Mouse (Mus musculus): ENCODE measurements around the gene Snx25. TPM values are rescaled to one million over a fixed set of nuclear protein-coding genes. Genes with fewer than 3 reads are reported as not detected.
A peak's percentile ranks its signal among the peaks of the same experiment; 100 is the strongest.

The Snx25 gene
- polyA plus RNA-seq, 1 experiment from 2014 or later: 7.5 TPM

DNA sequence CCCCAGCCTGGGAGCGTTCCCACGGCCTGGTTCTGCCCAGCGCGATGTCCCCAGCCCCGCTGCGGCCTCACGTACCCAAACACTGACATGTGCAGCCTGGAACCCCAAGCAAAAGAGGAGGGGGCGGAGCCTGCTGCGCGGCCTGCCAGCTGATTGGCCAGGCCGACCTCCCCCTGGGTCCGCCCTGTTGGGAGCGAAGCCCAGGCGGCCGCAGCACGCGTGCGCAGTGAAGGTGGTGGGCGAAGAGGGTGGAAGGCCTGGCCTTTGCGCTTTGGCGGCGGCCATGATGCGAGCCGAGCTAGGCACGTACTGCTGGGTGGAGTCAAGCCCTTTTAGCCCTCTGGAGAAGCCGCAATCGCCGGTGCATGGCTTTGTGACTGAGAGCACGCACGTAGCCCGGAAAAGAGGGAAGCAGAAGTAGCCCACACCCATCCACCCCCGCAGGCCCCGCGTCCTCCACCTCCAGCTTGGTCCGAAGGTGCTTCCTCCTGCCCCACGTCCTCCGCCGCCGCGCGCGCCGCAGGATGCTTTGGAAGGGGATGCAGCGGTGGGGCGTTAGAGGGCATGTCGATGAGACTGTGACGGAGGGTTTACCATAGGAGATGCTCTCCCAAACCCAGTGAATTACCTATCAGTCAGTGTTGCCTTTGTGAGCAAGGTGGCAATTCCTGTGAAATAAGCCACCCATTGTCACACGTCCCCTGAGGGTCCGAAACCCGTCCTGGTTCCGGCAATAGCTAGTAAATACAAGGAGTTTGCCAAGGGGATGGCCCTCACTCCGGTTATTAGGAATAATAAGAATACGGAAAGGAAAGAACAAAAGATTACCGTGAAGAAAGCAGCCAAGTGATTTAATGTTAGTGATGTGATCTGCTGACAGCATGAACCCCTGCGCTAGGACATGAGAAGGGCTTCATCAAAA lies 151.9 kb downstream of the Snx25 start:
- peak overlapping the region; percentile 35; the same call in 1 of the 2 replicates for H3K9ac ChIP-seq
- WGBS: 5% methylated on average over 55 of the region's 55 CpGs

DNA sequence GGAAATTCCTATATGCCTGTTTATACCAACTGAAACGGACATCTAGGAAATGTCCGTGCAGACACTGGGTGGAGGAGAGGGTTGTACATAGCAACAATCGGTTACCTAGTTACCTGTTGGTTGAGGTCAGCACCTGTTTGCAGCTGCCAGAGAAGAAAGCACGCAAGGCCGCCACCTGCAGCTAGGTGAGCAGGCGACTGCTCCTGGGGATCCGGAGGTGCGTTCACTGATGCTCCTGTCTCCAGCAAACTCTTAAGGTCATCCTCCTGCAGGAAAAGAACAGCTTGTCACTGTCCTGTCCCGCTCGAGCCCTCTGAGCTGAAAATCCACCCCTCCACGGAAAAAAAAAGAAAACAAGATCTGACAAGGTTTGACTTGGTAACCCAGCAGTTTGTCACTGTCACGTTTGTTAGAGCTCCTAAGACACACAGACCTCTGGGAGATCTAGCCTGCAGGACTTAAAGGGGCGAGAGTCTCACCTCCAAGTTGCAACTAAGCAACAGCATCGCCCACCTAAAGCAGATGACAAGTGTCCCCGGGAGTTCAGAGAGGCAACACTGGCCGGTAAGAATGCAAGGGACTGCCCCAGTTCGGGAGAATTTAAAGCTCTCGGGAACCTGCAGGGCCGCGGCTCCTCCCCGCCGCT lies 152.7 kb downstream of the Snx25 start, which contains the start of gene Lrp2bp:
Gene Lrp2bp, plus strand, starts transcription at position 166 of the 646 bp plus-strand sequence.
- Histone ChIP-seq H3K27ac (peak within 1 kb of the TSS; percentile 97), H3K9ac (peak within 1 kb of the TSS; percentile 35; the same call in 1 of the 2 replicates), H3K4me3 (replicated peaks) (peak within 1 kb of the TSS; percentile 53), H3K36me3 (peaks cover 14% of the 10 kb centered on the region), H3K4me2 (peak within 1 kb of the TSS; percentile 74), H3K4me1 (peaks cover 4% of the 10 kb centered on the region; the same call in 1 of the 2 replicates), H3K9me3 (no peaks in the 10 kb centered on the region), H3K27me3 (replicated peaks) (no peaks in the 10 kb centered on the region)
- WGBS: 3% methylated on average over 22 of the region's 22 CpGs
- ATAC-seq (ENCODE audit: insufficient read depth, low FRiP score, low read depth): peak; percentile 28; the same call in 1 of the 2 replicates

More for the DNA sequence above, 151.9 kb downstream of the Snx25 start:
- Histone ChIP-seq H3K9me3 (no peaks in the 10 kb centered on the region), H3K4me3 (replicated peaks) (peak overlapping the region; percentile 53), H3K27ac (peak overlapping the region; percentile 97), H3K4me2 (peak overlapping the region; percentile 74), H3K27me3 (replicated peaks) (no peaks in the 10 kb centered on the region), H3K4me1 (peaks cover 4% of the 10 kb centered on the region; the same call in 1 of the 2 replicates), H3K36me3 (peaks cover 14% of the 10 kb centered on the region)
- peak; percentile 98 for ATAC-seq (ENCODE audit: insufficient read depth, low FRiP score, low read depth)

DNA sequence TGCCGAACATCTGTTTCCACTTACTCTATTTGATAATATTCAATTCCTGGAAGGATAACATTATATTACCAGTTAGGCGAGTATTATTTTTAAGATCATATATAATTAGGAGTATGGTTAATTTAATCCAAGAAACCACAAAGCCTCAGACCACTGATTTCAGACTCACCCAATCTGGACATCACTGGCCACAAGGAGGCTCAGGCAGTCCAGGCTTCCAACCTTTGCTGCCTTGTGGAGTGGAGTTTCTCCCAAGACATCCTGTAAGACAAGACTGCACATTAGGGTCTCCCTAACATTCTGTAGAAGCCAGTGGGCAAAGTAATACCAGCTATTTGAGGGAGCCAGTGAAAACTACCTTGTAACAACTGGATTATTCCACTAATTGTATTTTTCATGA lies 153.7 kb downstream of the Snx25 start:
- 73% methylated on average over 2 of the region's 2 CpGs for WGBS
- Histone ChIP-seq H3K36me3 (peaks cover 17% of the 10 kb centered on the region), H3K9me3 (no peaks in the 10 kb centered on the region), H3K27ac (no peak overlapping the region), H3K4me1 (peaks cover 4% of the 10 kb centered on the region; the same call in 1 of the 2 replicates), H3K4me3 (replicated peaks) (no peak overlapping the region), H3K27me3 (replicated peaks) (no peaks in the 10 kb centered on the region), H3K9ac (no peak overlapping the region), H3K4me2 (peak overlapping the region; percentile 42)
- no peak for ATAC-seq (ENCODE audit: insufficient read depth, low FRiP score, low read depth)

DNA sequence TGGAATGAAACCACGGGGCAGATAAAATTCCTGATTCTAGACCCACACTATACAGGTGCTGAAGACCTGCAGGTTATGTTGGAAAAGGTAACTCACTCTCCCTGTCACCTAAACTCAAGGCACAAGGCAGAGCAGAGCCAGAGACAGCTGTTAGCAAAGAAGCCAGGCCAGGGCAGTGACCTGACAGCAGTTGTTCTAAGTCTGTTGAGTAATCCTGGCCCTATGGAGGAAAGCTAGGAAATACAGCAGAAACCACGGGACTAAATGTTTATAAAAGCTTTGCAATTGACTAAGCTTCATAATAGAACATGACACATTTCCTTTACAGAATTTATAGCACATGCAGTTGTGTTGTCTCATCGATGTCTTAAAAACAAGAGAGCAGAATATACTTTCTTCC lies 156.4 kb downstream of the Snx25 start:
- peaks cover 4% of the 10 kb centered on the region; the same call in 1 of the 2 replicates for H3K4me1 ChIP-seq
- no peak overlapping the region for H3K27ac ChIP-seq
- no peak overlapping the region for H3K4me3 ChIP-seq (replicated peaks)
- no peaks in the 10 kb centered on the region for H3K27me3 ChIP-seq (replicated peaks)
- no peak overlapping the region for H3K4me2 ChIP-seq
- peaks cover 21% of the 10 kb centered on the region for H3K36me3 ChIP-seq
- H3K9ac ChIP-seq: no peak overlapping the region
- ATAC-seq (ENCODE audit: insufficient read depth, low FRiP score, low read depth): no peak
- 71% methylated on average over 3 of the region's 3 CpGs for WGBS
- H3K9me3 ChIP-seq: no peaks in the 10 kb centered on the region

DNA sequence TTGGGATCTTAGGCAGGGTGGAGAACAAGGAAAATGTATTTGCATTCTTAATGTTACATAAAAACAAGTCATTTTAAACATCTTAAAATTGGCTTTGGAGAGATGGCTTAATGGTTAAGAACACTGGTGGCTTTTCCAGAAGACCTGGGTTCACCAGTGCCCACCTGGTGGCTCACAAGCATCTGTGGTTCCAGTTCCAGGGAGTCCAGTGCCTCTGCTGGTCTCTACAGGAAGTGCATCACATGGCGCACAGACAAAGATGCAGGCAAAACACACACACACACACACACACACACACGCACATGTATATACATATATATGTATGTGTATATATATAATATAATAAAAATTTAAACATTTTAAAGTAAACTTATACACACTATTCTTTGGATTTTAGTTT lies 157.8 kb downstream of the Snx25 start:
- H3K4me2 ChIP-seq: no peak overlapping the region
- H3K27ac ChIP-seq: no peak overlapping the region
- no peak overlapping the region for H3K4me3 ChIP-seq (replicated peaks)
- peaks cover 1% of the 10 kb centered on the region; the same call in 1 of the 2 replicates for H3K4me1 ChIP-seq
- ATAC-seq (ENCODE audit: insufficient read depth, low FRiP score, low read depth): no peak
- no peaks in the 10 kb centered on the region for H3K9me3 ChIP-seq
- H3K9ac ChIP-seq: no peak overlapping the region
- no peaks in the 10 kb centered on the region for H3K27me3 ChIP-seq (replicated peaks)
- peaks cover 27% of the 10 kb centered on the region for H3K36me3 ChIP-seq
- 95% methylated on average over 2 of the region's 2 CpGs for WGBS

DNA sequence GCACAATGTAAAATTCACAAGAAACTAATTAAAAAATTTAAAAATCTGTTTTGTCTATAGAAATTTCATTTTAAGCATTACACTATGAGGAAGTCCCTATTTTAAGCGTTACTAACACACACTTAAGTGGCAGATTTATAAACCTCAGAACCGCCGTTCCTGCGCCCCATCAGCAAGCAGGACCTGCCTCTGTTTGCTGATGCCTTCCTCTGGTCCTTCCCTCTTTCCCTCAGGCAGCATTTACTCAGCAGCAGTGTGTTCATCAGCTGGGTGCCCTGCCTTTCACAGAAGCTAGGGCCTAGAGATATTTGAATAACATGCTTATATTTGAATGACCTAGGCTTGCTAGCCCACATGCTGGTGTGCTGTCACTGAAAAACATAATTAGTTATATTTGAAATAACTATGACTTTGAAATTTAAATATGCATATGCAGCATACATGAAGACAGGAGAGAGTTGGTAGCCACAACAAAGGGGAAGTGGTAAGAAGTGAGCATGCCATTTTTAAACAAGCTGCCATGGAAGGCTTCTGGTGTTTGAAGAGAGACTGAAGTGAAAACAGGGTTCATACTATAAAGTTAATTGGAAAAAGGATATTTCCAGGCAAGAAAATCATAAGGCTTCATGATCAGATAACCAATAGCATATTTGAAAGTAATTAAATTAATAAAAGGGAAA lies 161.2 kb downstream of the Snx25 start:
- Histone ChIP-seq H3K36me3 (peaks cover 22% of the 10 kb centered on the region), H3K9ac (no peak overlapping the region), H3K4me3 (replicated peaks) (no peak overlapping the region), H3K4me1 (no peaks in the 10 kb centered on the region), H3K27ac (no peak overlapping the region), H3K4me2 (no peak overlapping the region), H3K9me3 (no peaks in the 10 kb centered on the region), H3K27me3 (replicated peaks) (no peaks in the 10 kb centered on the region)
- ATAC-seq (ENCODE audit: insufficient read depth, low FRiP score, low read depth): no peak
- 89% methylated on average over 4 of the region's 4 CpGs for WGBS

DNA sequence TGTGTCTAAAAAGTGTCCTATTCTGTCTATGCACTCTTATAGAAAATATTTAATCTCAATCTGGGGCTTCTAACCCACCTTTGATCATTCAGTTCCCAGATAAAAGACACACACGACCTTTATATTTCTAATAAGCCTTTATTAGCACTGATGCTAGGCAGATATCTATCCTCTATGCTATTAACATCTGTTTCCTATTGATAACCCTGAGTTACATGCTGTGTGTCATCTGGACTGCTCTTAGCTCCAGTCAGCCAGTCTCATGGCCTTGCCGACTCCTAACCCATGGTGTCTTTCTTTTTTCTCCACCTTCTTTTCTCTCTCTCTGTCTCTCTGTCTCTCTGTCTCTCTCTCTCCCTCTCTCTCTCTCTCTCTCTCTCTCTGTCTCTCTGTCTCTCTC lies 163.8 kb downstream of the Snx25 start:
- 76% methylated on average over 2 of the region's 2 CpGs for WGBS
- peaks cover 20% of the 10 kb centered on the region for H3K36me3 ChIP-seq

DNA sequence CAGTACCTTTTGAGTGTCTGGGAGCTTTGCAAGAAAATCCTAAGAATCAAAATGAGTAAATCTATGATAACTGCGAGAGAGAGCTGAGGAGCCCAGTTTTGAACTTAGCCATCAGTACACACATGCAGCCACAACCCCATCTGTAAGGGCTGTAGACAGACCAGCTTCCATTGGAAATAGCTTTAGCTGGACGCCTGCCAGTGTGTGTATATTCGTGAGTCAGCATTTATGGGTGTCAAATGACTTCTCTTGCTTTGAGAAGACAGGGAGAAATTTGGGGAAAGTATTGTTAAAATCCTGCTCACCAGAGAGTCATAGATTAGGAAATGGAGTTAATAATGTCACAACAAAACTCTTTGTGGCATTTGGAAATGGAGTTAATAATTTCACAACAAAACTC lies 165.3 kb downstream of the Snx25 start:
- no peak overlapping the region for H3K4me2 ChIP-seq
- H3K36me3 ChIP-seq: peaks cover 23% of the 10 kb centered on the region
- no peak overlapping the region for H3K27ac ChIP-seq
- ATAC-seq (ENCODE audit: insufficient read depth, low FRiP score, low read depth): no peak
- H3K4me3 ChIP-seq (replicated peaks): no peak overlapping the region
- H3K4me1 ChIP-seq: no peaks in the 10 kb centered on the region
- H3K9ac ChIP-seq: no peak overlapping the region
- H3K27me3 ChIP-seq (replicated peaks): no peaks in the 10 kb centered on the region
- WGBS: 59% methylated on average over 3 of the region's 3 CpGs
- H3K9me3 ChIP-seq: no peaks in the 10 kb centered on the region

More for the DNA sequence above, 163.8 kb downstream of the Snx25 start:
- Histone ChIP-seq H3K9ac (no peak overlapping the region), H3K9me3 (no peaks in the 10 kb centered on the region), H3K4me2 (no peak overlapping the region), H3K27ac (no peak overlapping the region), H3K4me1 (no peaks in the 10 kb centered on the region), H3K27me3 (replicated peaks) (no peaks in the 10 kb centered on the region), H3K4me3 (replicated peaks) (no peak overlapping the region)
- no peak for ATAC-seq (ENCODE audit: insufficient read depth, low FRiP score, low read depth)

Other genes starting within 250 kb of the Snx25 start
- not detected in 2 replicates for gene Ccdc110, start 217.5 kb downstream of the Snx25 start, polyA plus RNA-seq (2015; fragmentation: Nextera tagmentation; extraction: Ambion mirVana)
- gene 1700029J07Rik, start 176.9 kb downstream of the Snx25 start, polyA plus RNA-seq (2015; fragmentation: Nextera tagmentation; extraction: Ambion mirVana): 3.8 and 4.1 TPM in 2 replicates
- 93.2 and 96.1 TPM in 2 replicates for gene Ufsp2, start 176.6 kb downstream of the Snx25 start, polyA plus RNA-seq (2015; fragmentation: Nextera tagmentation; extraction: Ambion mirVana)
- gene Lrp2bp, start 152.9 kb downstream of the Snx25 start, polyA plus RNA-seq (2015; fragmentation: Nextera tagmentation; extraction: Ambion mirVana): 0.50 and 0.62 TPM in 2 replicates
- gene Ankrd37, start 146.5 kb downstream of the Snx25 start, polyA plus RNA-seq (2015; fragmentation: Nextera tagmentation; extraction: Ambion mirVana): 30.8 and 31.8 TPM in 2 replicates
- gene Cfap97, start 388 bp downstream of the Snx25 start, polyA plus RNA-seq (2015; fragmentation: Nextera tagmentation; extraction: Ambion mirVana): 21.4 and 27.4 TPM in 2 replicates
- 404 and 410 TPM in 2 replicates for gene Slc25a4, start 59.1 kb upstream of the Snx25 start, polyA plus RNA-seq (2015; fragmentation: Nextera tagmentation; extraction: Ambion mirVana)
- gene Helt, start 142.5 kb upstream of the Snx25 start, polyA plus RNA-seq (2015; fragmentation: Nextera tagmentation; extraction: Ambion mirVana): 0.10 TPM in 1 of 2 replicates, not detected in the other

Data from stomach, embryonic 15.5 days (tissue).